Mouse (Mus musculus) CH12F3 (cell line): ENCODE measurements at regions not wholly inside any gene's neighbourhood (a gene's known extent, or its start where the extent isn't known, plus 50 kb on each side); places are given as distances from the start of the nearest gene placed in this dataset.

Experiments
- in situ Hi-C: fragments of 300-500 bp; cut with MboI; formaldehyde crosslinking; loops from 2 replicates; pipeline ENCODE4 v1.14.3; 2020; ENCODE audit warnings: low sequenced_read_pairs

DNA sequence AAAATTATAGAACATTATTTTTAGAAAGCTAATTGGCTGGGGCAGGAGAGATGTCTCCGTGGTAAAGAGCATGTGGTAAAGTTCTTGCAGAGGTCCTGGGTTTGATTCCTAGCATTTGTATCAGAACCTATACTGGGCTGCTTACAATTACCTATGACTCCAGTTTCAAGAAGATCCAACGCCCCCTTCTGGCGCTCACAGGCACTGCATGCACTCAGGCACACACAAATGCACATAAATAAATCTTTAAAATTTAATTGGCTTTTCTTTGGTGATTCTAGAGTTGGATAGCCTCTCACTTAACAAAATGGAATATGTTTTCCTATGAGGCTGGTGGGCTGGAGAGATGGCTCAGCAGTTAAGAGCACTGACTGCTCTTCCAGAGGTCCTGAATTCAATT, 219.0 kb upstream of the Amigo2 start:
- in situ Hi-C loops: no loop called here

GRCm38 (mm10) chr15:97465366-97465765, 218.3 kb upstream of the Amigo2 start:
- in situ Hi-C loops: no loop called here

- in situ Hi-C loops: no loop called here
Measured at GRCm38 (mm10) chr15:97464737-97465136, 217.7 kb upstream of the Amigo2 start.

- in situ Hi-C loops: no loop called here
Measured at GRCm38 (mm10) chr15:97462587-97462986, 215.5 kb upstream of the Amigo2 start.

- in situ Hi-C loops: no loop called here
Measured at GRCm38 (mm10) chr15:97462006-97462405, 214.9 kb upstream of the Amigo2 start.

DNA sequence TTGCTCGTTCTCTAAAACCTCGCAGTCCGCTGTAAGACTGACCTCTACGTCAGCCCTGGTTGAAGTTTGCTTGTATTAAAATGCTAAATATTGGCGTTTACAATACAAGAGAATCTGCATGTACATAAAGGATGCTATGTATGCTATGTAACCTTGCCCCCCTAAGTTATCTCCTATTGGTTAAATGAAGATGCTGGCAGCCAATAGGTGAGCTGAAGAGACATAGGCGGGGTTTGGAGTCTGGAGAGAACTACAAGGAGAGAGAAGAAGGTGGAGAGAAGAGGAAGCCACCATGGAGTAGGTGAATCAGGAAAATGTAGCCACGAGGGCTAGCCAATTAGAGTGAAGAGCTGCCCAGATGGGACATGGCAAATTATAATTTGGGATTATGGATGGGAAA, 214.0 kb upstream of the Amigo2 start:
- in situ Hi-C loops: no loop called here

- in situ Hi-C loops: no loop called here
Measured at GRCm38 (mm10) chr15:97460360-97460719, 213.3 kb upstream of the Amigo2 start.

GRCm38 (mm10) chr15:97459606-97460359, 212.7 kb upstream of the Amigo2 start:
- in situ Hi-C loops: no loop called here

DNA sequence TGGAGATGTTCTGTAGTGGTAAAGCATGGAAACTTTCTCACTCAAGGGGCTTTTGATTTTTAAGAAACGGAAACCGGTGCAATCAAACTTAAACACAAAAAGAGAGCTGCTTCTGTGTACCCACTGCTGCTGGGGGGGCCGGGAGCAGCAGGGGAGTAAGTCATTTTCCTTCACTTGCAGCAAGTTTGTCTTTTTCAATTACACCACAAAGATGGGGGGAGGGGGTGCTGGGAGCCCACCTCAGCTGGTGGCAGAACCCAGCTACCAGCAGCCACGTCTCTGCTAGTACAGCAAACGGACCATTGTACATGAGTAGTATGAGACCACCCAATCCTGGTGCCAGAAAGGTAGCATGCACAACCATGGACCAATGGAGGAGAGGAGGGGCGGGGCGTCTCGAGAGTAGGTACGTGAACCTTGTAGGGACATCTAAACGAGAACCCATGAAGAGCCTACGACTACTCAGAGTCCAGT, 211.7 kb upstream of the Amigo2 start:
- in situ Hi-C loops: no loop called here

GRCm38 (mm10) chr15:97458139-97458747, 211.2 kb upstream of the Amigo2 start:
- in situ Hi-C loops: no loop called here

DNA sequence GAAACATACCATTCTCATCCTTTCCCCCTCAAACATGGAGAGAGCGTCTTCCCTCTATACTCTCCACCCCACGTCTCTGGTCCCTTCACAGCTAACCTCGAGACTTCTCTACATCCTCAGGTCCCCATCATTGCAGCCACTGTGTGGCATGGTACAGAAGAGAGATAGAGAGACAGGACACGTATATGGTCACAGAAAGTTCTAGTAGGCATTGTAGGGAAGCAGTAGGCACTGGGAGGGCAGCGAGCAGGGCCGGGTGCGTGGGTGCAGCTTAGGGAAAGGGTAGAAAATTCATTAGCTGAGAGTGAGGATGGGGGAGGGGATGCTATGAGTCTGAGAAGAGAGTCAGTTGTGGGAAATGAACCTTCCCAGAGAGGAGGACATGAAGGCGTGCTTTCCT, 210.4 kb upstream of the Amigo2 start:
- in situ Hi-C loops: no loop called here

GRCm38 (mm10) chr15:97456991-97457390, 209.9 kb upstream of the Amigo2 start:
- in situ Hi-C loops: no loop called here

GRCm38 (mm10) chr15:97455672-97456071, 208.6 kb upstream of the Amigo2 start:
- in situ Hi-C loops: no loop called here

GRCm38 (mm10) chr15:97449724-97450123, 202.6 kb upstream of the Amigo2 start:
- in situ Hi-C loops: no loop called here

DNA sequence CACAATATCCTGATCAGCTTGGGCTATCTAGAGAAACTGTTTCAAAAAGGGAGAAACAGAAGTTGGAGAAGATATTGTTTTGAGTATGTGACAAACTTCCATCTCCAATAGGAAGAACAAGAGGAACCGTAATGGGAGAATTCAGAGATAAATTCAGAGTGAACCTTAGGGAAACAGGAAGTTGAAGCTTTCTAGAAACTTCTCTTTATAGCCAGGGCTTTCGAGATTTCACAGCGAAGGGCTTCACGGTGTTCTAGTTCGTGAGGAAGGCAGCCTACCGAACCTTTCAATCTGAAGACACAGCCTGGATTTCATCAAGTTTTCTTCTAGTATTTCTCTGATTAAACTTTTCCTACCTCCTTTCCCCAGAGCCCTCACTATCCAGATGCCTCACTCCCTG, 201.9 kb upstream of the Amigo2 start:
- in situ Hi-C loops: no loop called here

DNA sequence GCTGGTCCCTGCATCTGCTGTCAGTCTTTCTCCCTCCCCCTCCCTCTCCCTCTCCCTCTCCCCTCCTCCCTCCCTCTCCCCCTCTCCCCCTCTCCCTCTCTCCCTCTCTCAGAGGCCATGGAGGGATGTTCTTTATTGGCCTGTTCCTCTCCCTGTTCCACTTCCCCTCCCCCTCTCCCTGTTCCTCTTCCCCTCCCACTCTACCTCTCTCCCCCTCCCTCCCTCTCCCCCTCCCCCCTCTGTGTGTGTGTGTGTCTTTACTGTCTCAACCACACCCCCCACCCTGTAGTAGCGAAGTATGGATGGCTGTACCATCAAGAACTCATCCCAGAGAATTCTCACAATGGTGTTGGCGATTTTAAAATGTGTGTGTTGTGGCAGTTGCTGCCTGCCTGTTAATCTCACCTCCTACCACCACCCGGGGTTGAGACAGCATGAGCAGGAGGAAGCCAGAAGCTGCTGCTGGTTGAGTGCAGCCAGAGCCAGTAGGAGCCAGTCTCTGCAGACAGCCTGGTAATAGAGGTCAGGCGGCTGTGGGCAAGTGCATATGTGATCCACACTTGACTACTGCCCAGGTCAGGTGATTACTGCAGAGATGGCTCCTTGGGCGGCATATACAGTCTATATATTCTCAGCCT, 201.3 kb upstream of the Amigo2 start:
- in situ Hi-C loops: no loop called here

DNA sequence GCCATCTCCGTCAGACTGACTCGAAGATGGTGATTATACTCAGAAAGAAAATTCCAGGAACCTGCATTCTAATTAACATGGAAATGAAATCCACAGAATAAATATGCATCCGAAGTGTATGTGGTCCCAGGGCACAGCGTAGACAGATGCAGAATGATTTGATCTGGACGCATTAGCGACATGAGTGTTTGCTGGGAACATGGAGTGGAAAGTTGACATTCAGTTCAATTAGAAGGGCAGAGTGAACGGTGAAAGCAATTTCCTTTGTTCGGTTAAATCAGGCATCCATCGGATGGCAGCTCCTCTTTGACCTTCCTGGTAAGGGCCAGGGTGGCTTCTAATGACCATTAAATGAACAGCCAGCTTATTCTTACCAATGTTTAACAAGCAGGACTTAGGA, 199.1 kb upstream of the Amigo2 start:
- in situ Hi-C loops: no loop called here

GRCm38 (mm10) chr15:97438235-97438760, 191.2 kb upstream of the Amigo2 start:
- in situ Hi-C loops: no loop called here
